Mouse (Mus musculus) CH12.LX (cell line): ENCODE results near the gene Zc3h15.

Experiments used
- CTCF ChIP-seq, 2 experiments: IDR thresholded peaks in 1 of 2; conservative IDR thresholded peaks in 1 of 2; 2 replicates each; pipeline ENCODE4 v1.5.1; 2011 to 2012; ENCODE audit warnings: low read depth in 2 of 2, low read length in 2 of 2, improper control_type of control experiment in 1 of 2, inconsistent platforms in 1 of 2, mild to moderate bottlenecking in 1 of 2, moderate library complexity in 1 of 2
- MAZ ChIP-seq: IDR thresholded peaks from 2 replicates; pipeline ENCODE4 v1.6.1; 2012; ENCODE audit warnings: low read depth, mild to moderate bottlenecking, inconsistent platforms, low read length, improper control_type of control experiment, moderate library complexity
- POLR2A ChIP-seq: IDR thresholded peaks from 2 replicates; pipeline ENCODE4 v1.6.1; 2011; ENCODE audit warnings: low read depth, mild to moderate bottlenecking, improper control_type of control experiment, low read length
- USF1 ChIP-seq: IDR thresholded peaks from 2 replicates; pipeline ENCODE4 v1.6.1; 2014; ENCODE audit warnings: low read depth, mild to moderate bottlenecking, inconsistent platforms, low read length, improper control_type of control experiment

GRCm38 (mm10) chr2:83698484-83698883 lies 54.2 kb downstream of the Zc3h15 start:
- TF ChIP-seq POLR2A, result no peak
- TF ChIP-seq MAZ, result no peak
- peak in 1 of 2 experiments; percentile 61; a peak in 2 of 4 replicates for TF ChIP-seq CTCF (conservative IDR thresholded peaks at IDR 0.05 in 1 of 2, IDR thresholded peaks at IDR 0.05 in 1 of 2; ENCODE audit: low read depth in 2 of 2, low read length in 2 of 2)
- no peak for TF ChIP-seq USF1
